Mouse (Mus musculus) lung, adult 2 months (tissue): ENCODE data around the gene Timeless. TPM values are rescaled to one million over a fixed set of nuclear protein-coding genes. Genes with fewer than 3 reads are reported as not detected.
"Not testable (repeated sequence)": the region's sequence is repeated elsewhere in the genome, so short reads cannot be mapped to it uniquely, and the experiment has no call there.

ENCODE experiments used
- DNase-seq: peaks from one replicate; pipeline ENCODE4 v3.0.0; 2022
- H3K4me1 ChIP-seq: fragments of 200-500 bp; 2 replicates; pipeline ENCODE4 v1.6.1; 2011; ENCODE audit warnings: low read length; ENCODE audit not compliant: control insufficient read depth, insufficient read depth
- H3K4me3 ChIP-seq: fragments of 200-500 bp; replicated peaks from 2 replicates; pipeline ENCODE3; 2011; ENCODE audit warnings: low read depth, mild to moderate bottlenecking, control low read depth, low read length; ENCODE audit errors: extremely low read depth
- CTCF ChIP-seq: fragments of 200-500 bp; IDR thresholded peaks from 2 replicates; pipeline ENCODE4 v1.5.1; 2011; ENCODE audit warnings: mild to moderate bottlenecking, low read length, control low read depth; ENCODE audit not compliant: insufficient read depth
- POLR2A ChIP-seq: fragments of 200-500 bp; IDR thresholded peaks from 2 replicates; pipeline ENCODE4 v1.6.1; 2011; ENCODE audit warnings: low read depth, mild to moderate bottlenecking, control low read depth, low read length, borderline replicate concordance; ENCODE audit errors: extremely low read depth
- whole genome bisulfite sequencing: fragments of 180-500 bp; shearing (Covaris S2); methylation state at CpG from one replicate; pipeline ENCODE4 v1.1.7; 2018; 5-methylcytosine and 5-hydroxymethylcytosine counted together
- polyA plus RNA-seq: library from polyadenylated mRNA; depleted of rRNA; stranded (reverse); fragments of >200 nt; gene quantifications from 2 replicates; pipeline ENCODE4 v1.2.3, GENCODE M21; 2012; rRNA removed

The Timeless gene
- polyA plus RNA-seq = 7.8 and 7.9 TPM in 2 replicates

GRCm38 (mm10) chr10:128231697-128232419 lies at the start of gene Timeless:
Gene Timeless, plus strand, starts transcription at chr10:128232065.
- peak; percentile 95 for DNase-seq
- peak within 1 kb of the TSS; percentile 96 for H3K4me3 ChIP-seq
- under 1% methylated on average over 58 of the region's 58 CpGs for WGBS
- TF ChIP-seq POLR2A = peak; percentile 87; the same call in 1 of the 2 replicates
- no peak for TF ChIP-seq CTCF
- H3K4me1 ChIP-seq = no peaks in the 10 kb centered on the region

- WGBS = 55% methylated on average over 2 of the region's 2 CpGs
- no peaks in the 10 kb centered on the region; the same call in 1 of the 2 replicates for H3K4me1 ChIP-seq
- H3K4me3 ChIP-seq = no peak overlapping the region
- DNase-seq = no peak
- TF ChIP-seq CTCF (no peak), POLR2A (no peak)
These were observed 47.6 kb upstream of the Timeless start for GRCm38 (mm10) chr10:128184296-128184695.

GRCm38 (mm10) chr10:128185277-128185940 lies 46.5 kb upstream of the Timeless start:
- no peak for DNase-seq
- H3K4me3 ChIP-seq = no peak overlapping the region
- H3K4me1 ChIP-seq = no peaks in the 10 kb centered on the region; the same call in 1 of the 2 replicates
- no peak for TF ChIP-seq POLR2A
- TF ChIP-seq CTCF = no peak
- WGBS = 63% methylated on average over 6 of the region's 6 CpGs

GRCm38 (mm10) chr10:128185959-128186358 lies 45.9 kb upstream of the Timeless start:
- peak; percentile 81 for DNase-seq
- no peaks in the 10 kb centered on the region; the same call in 1 of the 2 replicates for H3K4me1 ChIP-seq
- H3K4me3 ChIP-seq = no peak overlapping the region
- 44% methylated on average over 2 of the region's 2 CpGs for WGBS
- TF ChIP-seq POLR2A = no peak
- TF ChIP-seq CTCF = peak; percentile 86

GRCm38 (mm10) chr10:128187181-128187605 lies 44.7 kb upstream of the Timeless start:
- DNase-seq = no peak
- Histone ChIP-seq H3K4me3 (no peak overlapping the region), H3K4me1 (no peaks in the 10 kb centered on the region; the same call in 1 of the 2 replicates)
- TF ChIP-seq POLR2A (no peak), CTCF (no peak)
- WGBS = 69% methylated on average over 5 of the region's 5 CpGs

- WGBS = 60% methylated on average over 2 of the region's 2 CpGs
- Histone ChIP-seq H3K4me3 (no peak overlapping the region), H3K4me1 (no peaks in the 10 kb centered on the region)
- DNase-seq = peak; percentile 61
- TF ChIP-seq POLR2A (no peak), CTCF (peak; percentile 47)
These were observed 43.5 kb upstream of the Timeless start for GRCm38 (mm10) chr10:128188242-128188877.

GRCm38 (mm10) chr10:128191472-128191871 lies 40.4 kb upstream of the Timeless start:
- 38% methylated on average over 2 of the region's 2 CpGs for WGBS
- no peak for DNase-seq
- Histone ChIP-seq H3K4me3 (no peak overlapping the region), H3K4me1 (peaks cover 4% of the 10 kb centered on the region)
- TF ChIP-seq POLR2A (no peak), CTCF (no peak)

- H3K4me1 ChIP-seq, H3K4me3 ChIP-seq, DNase-seq: not testable (repeated sequence)
- WGBS = 87% methylated on average over 3 of the region's 3 CpGs
These were observed 39.7 kb upstream of the Timeless start for GRCm38 (mm10) chr10:128192030-128192766.

GRCm38 (mm10) chr10:128193113-128193512 lies 38.8 kb upstream of the Timeless start:
- Histone ChIP-seq H3K4me1 (peaks cover 4% of the 10 kb centered on the region), H3K4me3 (no peak overlapping the region)
- TF ChIP-seq CTCF (no peak), POLR2A (no peak)
- DNase-seq = no peak
- 93% methylated on average over 6 of the region's 6 CpGs for WGBS
